Mouse (Mus musculus) stomach, postnatal 0 days (tissue): Measurements from ENCODE around the gene Aldh8a1.

Experiments used
- CTCF ChIP-seq: IDR thresholded peaks from 2 replicates; pipeline ENCODE4 v1.5.1; 2016; ENCODE audit warnings: antibody characterized with exemption, low read depth, mild to moderate bottlenecking, moderate library complexity
- EP300 ChIP-seq: optimal IDR thresholded peaks from 2 replicates; pipeline ENCODE3; 2016; ENCODE audit warnings: antibody characterized with exemption

- TF ChIP-seq CTCF: no peak
- TF ChIP-seq EP300: no peak
Observed at GRCm38 (mm10) chr10:21349449-21349848, 27.6 kb upstream of the Aldh8a1 start.
